Mouse (Mus musculus): ENCODE data around the gene Akap6. TPM values are rescaled to one million over a fixed set of nuclear protein-coding genes. Genes with fewer than 3 reads are reported as not detected.

The Akap6 gene
- total RNA-seq, 2 experiments from 2014 or later = 93.5 to 103 TPM

- intact Hi-C loops (cut with DNase I) = loop anchor here (2.0 to 10.0 kb wide), 4 partner anchors 61 to 439 kb away; partner anchors contain the start of gene Arhgap5
- DNase-seq (ENCODE audit: low spot score) = no peak
These were observed 134.9 kb downstream of the Akap6 start for GRCm38 (mm10) chr12:52834074-52834473.

- no peak for DNase-seq (ENCODE audit: low spot score)
- intact Hi-C loops (cut with DNase I) = loop anchor here (1.0 to 10.0 kb wide), 5 partner anchors 60 to 825 kb away; partner anchors contain the start of gene Arhgap5
These were observed 135.6 kb downstream of the Akap6 start for GRCm38 (mm10) chr12:52834781-52835279.

GRCm38 (mm10) chr12:52835291-52835742 lies 136.1 kb downstream of the Akap6 start:
- DNase-seq (ENCODE audit: low spot score) = no peak
- intact Hi-C loops (cut with DNase I) = loop anchor here (1.0 to 10.0 kb wide), 4 partner anchors 59 to 825 kb away; partner anchors contain the start of gene Arhgap5

DNA sequence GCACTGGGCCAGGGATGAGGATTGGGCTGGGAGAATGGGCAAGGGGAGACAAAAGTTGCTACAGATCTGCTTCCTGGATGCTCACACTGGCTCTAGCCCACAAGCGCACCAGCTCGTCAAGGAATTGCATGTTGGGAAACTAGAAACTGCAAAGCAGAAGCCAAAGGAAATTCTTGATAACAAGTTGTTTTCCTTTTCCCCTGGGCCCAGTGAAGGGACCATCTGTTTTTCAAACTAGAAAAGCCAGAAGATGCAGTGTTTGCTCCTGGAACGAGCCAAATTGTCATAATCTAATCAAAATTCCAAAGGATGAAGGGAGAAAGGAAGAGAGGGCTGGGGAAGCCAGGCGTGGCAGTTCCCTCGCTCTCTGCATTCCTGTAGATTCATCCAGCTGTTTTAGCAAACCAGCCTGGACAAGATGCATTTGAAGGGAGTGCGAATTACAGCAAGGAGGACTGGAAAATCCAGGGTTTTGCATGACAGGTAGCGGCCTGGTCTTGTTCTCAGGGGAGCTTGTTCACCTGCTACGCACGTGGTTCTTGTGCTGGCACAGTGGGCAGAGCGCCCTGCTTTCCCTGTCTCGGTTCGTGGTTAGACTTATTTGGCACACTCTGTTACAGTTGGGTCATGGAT lies 136.8 kb downstream of the Akap6 start:
- intact Hi-C loops (cut with DNase I) = loop anchor here (1.0 to 10.0 kb wide), 4 partner anchors 59 to 826 kb away; partner anchors contain the start of gene Arhgap5
- no peak for DNase-seq (ENCODE audit: low spot score)

- DNase-seq (ENCODE audit: low spot score) = no peak
- intact Hi-C loops (cut with DNase I) = loop anchor here (5.0 kb wide), 1 partner anchor 36 kb away; no protein-coding TSS in a partner anchor
These were observed 146.8 kb downstream of the Akap6 start for GRCm38 (mm10) chr12:52845982-52846381.

GRCm38 (mm10) chr12:52847020-52847419 lies 147.8 kb downstream of the Akap6 start:
- intact Hi-C loops (cut with DNase I) = loop anchor here (5.0 kb wide), 1 partner anchor 35 kb away; no protein-coding TSS in a partner anchor
- no peak for DNase-seq (ENCODE audit: low spot score)

DNA sequence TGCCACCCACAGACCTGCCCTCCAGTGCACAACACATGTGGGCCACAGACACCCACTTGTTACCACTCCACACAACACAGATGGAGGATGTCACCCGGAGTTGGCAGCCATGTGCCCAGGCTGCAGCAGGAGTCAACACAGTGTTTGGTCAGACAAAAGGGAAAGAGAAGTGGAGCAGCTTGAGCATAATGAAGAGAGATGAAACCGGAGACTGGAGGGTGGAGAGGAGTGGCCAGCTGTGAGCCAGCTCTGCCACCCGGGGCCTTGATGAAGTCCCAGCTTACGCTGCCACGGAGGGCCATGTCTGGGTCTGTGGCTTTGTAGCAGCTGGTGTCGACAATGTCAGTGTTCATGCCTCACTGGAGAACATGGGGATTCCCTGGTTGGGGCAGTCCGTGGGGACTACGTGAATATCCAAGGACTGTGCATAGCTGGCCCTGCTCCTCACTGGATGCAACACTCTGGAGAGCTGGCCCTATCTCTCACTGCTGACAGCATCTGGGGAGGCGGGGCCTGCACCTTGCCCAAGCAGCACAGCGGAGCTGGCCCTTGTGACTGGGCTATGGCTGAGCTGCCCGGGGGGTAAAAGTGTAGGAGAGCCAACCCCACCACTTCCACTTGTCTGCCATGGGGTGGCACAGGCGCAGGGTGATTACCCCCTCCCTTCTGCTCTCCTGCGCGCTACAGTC lies 148.8 kb downstream of the Akap6 start:
- no peak for DNase-seq (ENCODE audit: low spot score)
- intact Hi-C loops (cut with DNase I) = loop anchor here (2.0 to 5.0 kb wide), 2 partner anchors 15 to 34 kb away; no protein-coding TSS in a partner anchor

DNA sequence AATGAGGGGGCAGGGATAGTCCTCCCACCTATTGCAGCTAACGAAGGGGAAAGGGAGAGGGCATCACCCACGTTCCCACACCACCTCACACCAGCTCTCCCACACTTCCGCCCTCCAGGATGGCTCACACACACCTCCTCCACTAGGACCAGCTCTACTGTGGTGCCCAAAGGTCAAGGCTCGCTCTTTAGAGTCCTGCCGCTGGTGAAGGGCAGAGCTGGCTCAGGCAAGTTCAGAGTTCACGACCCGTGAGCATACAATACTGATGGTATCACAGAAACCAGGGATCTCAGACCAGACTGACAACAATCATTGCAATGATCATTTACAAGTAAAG lies 149.3 kb downstream of the Akap6 start:
- intact Hi-C loops (cut with DNase I) = loop anchor here (2.0 to 5.0 kb wide), 2 partner anchors 14 to 34 kb away; no protein-coding TSS in a partner anchor
- DNase-seq (ENCODE audit: low spot score) = no peak

DNA sequence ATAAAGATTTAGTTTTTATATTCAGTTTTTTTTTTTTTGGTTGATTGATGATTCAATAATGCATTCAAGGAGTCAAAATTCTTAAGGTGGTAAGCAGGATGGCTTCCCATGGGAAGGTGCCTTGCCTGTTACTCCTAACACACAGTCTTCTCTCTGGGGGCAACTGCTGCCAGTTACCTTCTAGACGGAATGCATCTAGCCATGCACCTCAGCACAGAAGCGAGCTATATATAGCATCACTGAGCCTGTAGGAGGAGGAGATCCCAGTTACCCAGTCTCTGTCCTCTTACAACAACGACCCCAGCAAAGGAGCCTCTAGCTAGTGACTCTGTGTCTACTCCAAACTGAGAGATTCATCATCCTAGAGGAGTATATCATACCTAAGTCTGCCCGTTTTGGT lies 150.1 kb downstream of the Akap6 start:
- intact Hi-C loops (cut with DNase I) = loop anchor here (2.0 to 5.0 kb wide), 2 partner anchors 14 to 33 kb away; no protein-coding TSS in a partner anchor
- no peak for DNase-seq (ENCODE audit: low spot score)

GRCm38 (mm10) chr12:52850332-52851036 lies 151.3 kb downstream of the Akap6 start:
- DNase-seq (ENCODE audit: low spot score) = no peak
- intact Hi-C loops (cut with DNase I) = no loop called here

GRCm38 (mm10) chr12:52851221-52851620 lies 152.0 kb downstream of the Akap6 start:
- no peak for DNase-seq (ENCODE audit: low spot score)

GRCm38 (mm10) chr12:52854236-52854679 lies 155.1 kb downstream of the Akap6 start:
- intact Hi-C loops (cut with DNase I) = no loop called here
- no peak for DNase-seq (ENCODE audit: low spot score)

More at GRCm38 (mm10) chr12:52851221-52851620, 152.0 kb downstream of the Akap6 start:
- intact Hi-C loops (cut with DNase I) = no loop called here

DNA sequence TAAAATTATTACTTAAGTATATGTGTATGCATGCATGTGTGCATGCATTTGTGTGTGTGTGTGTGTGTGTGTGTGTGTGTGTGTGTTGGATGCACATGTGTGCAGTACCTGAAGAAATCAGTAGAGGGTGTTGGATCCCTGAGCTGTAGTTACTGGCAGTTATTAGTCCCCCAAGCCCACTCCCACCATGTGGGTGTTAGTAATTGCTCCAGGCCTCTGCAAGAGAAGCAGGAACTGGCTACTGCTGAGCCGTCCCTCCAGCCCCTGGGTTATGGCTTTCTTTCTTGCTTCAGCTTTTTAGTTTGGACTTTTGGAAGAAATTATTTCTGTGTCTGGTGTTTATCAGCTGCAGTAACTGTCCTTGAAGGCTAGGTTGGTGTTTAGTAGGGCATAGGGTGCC lies 156.9 kb downstream of the Akap6 start:
- DNase-seq (ENCODE audit: low spot score) = no peak
- intact Hi-C loops (cut with DNase I) = no loop called here

DNA sequence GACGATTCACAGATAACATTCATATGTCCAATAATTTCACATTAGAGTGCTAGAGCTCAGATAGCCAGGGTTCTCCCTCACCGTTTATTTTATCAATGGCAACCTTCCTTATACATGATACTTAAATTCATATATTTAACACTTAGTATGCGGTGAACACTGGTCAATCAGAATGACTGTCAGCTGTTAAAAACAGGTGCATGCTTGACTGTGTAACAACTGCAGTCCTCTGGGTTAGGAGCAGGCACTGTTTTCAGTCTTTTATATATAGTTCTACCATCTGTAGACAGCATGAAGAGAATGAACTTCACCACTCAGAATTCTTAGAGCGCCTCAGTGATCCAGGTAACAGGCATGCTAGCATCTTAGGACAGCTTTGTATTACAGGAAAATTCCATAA lies 158.1 kb downstream of the Akap6 start:
- intact Hi-C loops (cut with DNase I) = no loop called here
- no peak for DNase-seq (ENCODE audit: low spot score)

GRCm38 (mm10) chr12:52861922-52862321 lies 162.7 kb downstream of the Akap6 start:
- intact Hi-C loops (cut with DNase I) = loop anchor here (2.0 kb wide), 1 partner anchor 13 kb away; no protein-coding TSS in a partner anchor
- no peak for DNase-seq (ENCODE audit: low spot score)

GRCm38 (mm10) chr12:52868000-52868624 lies 168.9 kb downstream of the Akap6 start:
- intact Hi-C loops (cut with DNase I) = no loop called here

GRCm38 (mm10) chr12:52871604-52872003 lies 172.4 kb downstream of the Akap6 start:
- intact Hi-C loops (cut with DNase I) = loop anchor here (10.0 kb wide), 1 partner anchor 477 kb away; no protein-coding TSS in a partner anchor
- no peak for DNase-seq (ENCODE audit: low spot score)

More at GRCm38 (mm10) chr12:52868000-52868624, 168.9 kb downstream of the Akap6 start:
- peak; percentile 38 for DNase-seq (ENCODE audit: low spot score)

DNA sequence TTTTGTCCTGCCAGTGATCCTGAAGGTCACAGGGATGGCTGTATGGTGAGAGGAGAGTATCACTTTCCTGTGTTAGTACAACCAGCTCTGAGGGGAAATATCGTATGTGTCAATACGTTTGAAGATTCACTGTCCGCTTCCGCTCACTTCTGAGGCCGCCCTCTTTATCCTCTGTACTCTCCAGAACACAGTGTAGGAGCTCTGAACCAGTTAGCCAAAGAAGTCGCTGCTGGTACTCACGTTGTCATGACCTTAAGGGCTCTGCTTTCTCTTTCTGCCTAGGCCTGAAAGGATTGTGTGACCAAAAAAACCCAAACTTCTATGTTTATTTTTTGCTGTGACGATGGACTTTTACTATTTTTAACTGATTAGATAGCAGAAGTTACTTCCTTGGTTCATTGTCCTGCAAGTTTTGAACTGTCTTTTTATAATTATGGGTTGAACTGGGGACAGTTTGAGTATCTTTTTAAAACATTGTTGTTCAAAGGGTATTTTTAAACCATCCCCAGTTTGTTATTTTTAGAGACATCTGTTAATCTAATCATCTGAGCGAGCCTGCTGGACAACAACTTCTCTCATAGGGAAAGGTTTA lies 175.2 kb downstream of the Akap6 start:
- intact Hi-C loops (cut with DNase I) = loop anchor here (10.0 kb wide), 1 partner anchor 480 kb away; no protein-coding TSS in a partner anchor
- DNase-seq (ENCODE audit: low spot score) = no peak

DNA sequence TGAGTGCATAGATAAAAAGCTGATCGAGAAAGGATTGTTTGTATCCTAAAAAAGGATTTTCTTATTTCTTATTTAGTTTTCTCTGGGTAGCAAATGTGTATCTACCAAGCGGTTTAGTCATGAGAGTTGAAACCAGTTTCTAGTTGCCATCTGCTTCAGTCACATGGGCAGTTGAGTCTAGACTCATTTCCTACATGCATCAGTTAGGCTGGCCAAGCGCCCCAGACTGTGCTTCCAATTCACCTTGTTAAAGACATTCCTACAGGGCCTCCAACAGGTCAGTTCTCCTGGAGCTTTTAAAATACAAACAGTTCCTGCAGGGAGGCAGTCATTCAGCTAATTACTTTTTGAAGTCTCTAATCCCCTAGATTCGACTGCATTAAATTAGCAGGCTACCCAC lies 176.9 kb downstream of the Akap6 start:
- intact Hi-C loops (cut with DNase I) = loop anchor here (10.0 kb wide), 1 partner anchor 481 kb away; no protein-coding TSS in a partner anchor
- DNase-seq (ENCODE audit: low spot score) = no peak
